33 mouse cellular contexts compared by ENCODE assay signal in genomic region chr4:102852290-102852689, GRCm38 (mm10).
DNase-seq lines count a peak whose midpoint lies in the region; ATAC-seq lines count a peak whose summit lies in the region.
"Had no signal": no experiment of that assay in that cellular context is flagged by ENCODE, and none has a peak within 500 bp of the region (broad histone marks: within the 10 kb centered on the region; RNA-seq: fewer than 3 reads in every experiment).

No protein-coding gene starts in this region.

- peak; percentile 48 for DNase-seq in heart, adult 11 months
- DNase-seq in heart, postnatal 10 days = no peak
- peak; percentile 82 for DNase-seq in brain, adult 2 months (ENCODE audit: low read depth, low spot score)
- peak; percentile 44 to 52 for DNase-seq in left cerebral cortex, adult 18-20 months (ENCODE audit: low spot score in 2 of 2)
- peak; percentile 35 for DNase-seq in right cerebral cortex, postnatal 14 days
- no peak for DNase-seq in hindbrain, embryonic 14.5 days (ENCODE audit: low spot score)
- DNase-seq in cerebellum, adult 11-12 months = no peak
- no peak for DNase-seq in embryo, embryonic 10.5 days (ENCODE audit: low spot score)
- DNase-seq: adrenal gland, postnatal 25 days; cerebellum, adult 8-10 months; cerebellum, postnatal 36 days; embryo, embryonic 11 days; gastrocnemius, adult 2 months; gastrocnemius, postnatal 36 days; heart, adult 2 months; kidney, adult 18-20 months; kidney, postnatal 36 days; layer of hippocampus, postnatal 36 days; liver, embryonic 13.5 days; lung, adult 18-20 months; retina, postnatal 1 day; spleen, adult 18-20 months; thymus, adult 18-20 months; thymus, postnatal 25 days had no signal

- ATAC-seq in hindbrain, embryonic 14.5 days (ENCODE audit: low FRiP score) = no peak
- ATAC-seq: forebrain, embryonic 15.5 days; lung, postnatal 0 days; midbrain, embryonic 13.5 days had no signal

- no peak overlapping the region for H3K4me3 ChIP-seq in hindbrain, embryonic 14.5 days (replicated peaks; ENCODE audit: low read length)
- H3K4me3 ChIP-seq: embryonic facial prominence, embryonic 12.5 days; forebrain, embryonic 15.5 days; gastrocnemius, adult 2 months; heart, adult 2 months; heart, embryonic 12.5 days; hindbrain, embryonic 15.5 days; layer of hippocampus, adult 2 months; liver, embryonic 13.5 days; midbrain, embryonic 13.5 days; neural tube, embryonic 13.5 days had no signal

- no peaks in the 10 kb centered on the region; the same call in 1 of the 2 replicates for H3K36me3 ChIP-seq in hindbrain, embryonic 14.5 days (replicated peaks; ENCODE audit: control insufficient read depth, insufficient read depth)
- H3K36me3 ChIP-seq: embryonic facial prominence, embryonic 12.5 days; forebrain, embryonic 15.5 days; heart, embryonic 12.5 days; hindbrain, embryonic 15.5 days; liver, embryonic 13.5 days; midbrain, embryonic 13.5 days had no signal

- H3K27me3 ChIP-seq in hindbrain, embryonic 14.5 days (ENCODE audit: control insufficient read depth, insufficient read depth, low read length) = no peaks in the 10 kb centered on the region
- H3K27me3 ChIP-seq: embryonic facial prominence, embryonic 12.5 days; forebrain, embryonic 15.5 days; heart, embryonic 12.5 days; hindbrain, embryonic 15.5 days; liver, embryonic 13.5 days; midbrain, embryonic 13.5 days; neural tube, embryonic 13.5 days had no signal

- no peak overlapping the region for H3K4me2 ChIP-seq in hindbrain, embryonic 14.5 days (replicated peaks)
- H3K4me2 ChIP-seq: embryonic facial prominence, embryonic 12.5 days; forebrain, embryonic 15.5 days; heart, embryonic 12.5 days; hindbrain, embryonic 15.5 days; liver, embryonic 13.5 days; midbrain, embryonic 13.5 days; neural tube, embryonic 13.5 days had no signal

- H3K4me1 ChIP-seq in hindbrain, embryonic 14.5 days (replicated peaks; ENCODE audit: control insufficient read depth, insufficient read depth, low read length) = peaks cover 13% of the 10 kb centered on the region
- H3K4me1 ChIP-seq: heart, embryonic 12.5 days; liver, embryonic 13.5 days had no signal

- intact Hi-C loops in heart, postnatal 10 days (cut with DNase I) = no loop called here

- no peak overlapping the region for H3K9ac ChIP-seq in hindbrain, embryonic 14.5 days
- H3K9ac ChIP-seq: embryonic facial prominence, embryonic 12.5 days; forebrain, embryonic 15.5 days; heart, embryonic 12.5 days; hindbrain, embryonic 15.5 days; liver, embryonic 13.5 days; midbrain, embryonic 13.5 days; neural tube, embryonic 13.5 days had no signal

- H3K27ac ChIP-seq in hindbrain, embryonic 14.5 days = no peak overlapping the region
- H3K27ac ChIP-seq: embryonic facial prominence, embryonic 12.5 days; forebrain, embryonic 15.5 days; gastrocnemius, adult 2 months; heart, adult 2 months; hindbrain, embryonic 15.5 days; layer of hippocampus, adult 2 months; liver, embryonic 13.5 days; macrophage; midbrain, embryonic 13.5 days; neural tube, embryonic 13.5 days had no signal

- no peaks in the 10 kb centered on the region for H3K9me3 ChIP-seq in hindbrain, embryonic 14.5 days (ENCODE audit: control insufficient read depth, low read length)
- H3K9me3 ChIP-seq: embryonic facial prominence, embryonic 12.5 days; forebrain, embryonic 15.5 days; heart, embryonic 12.5 days; hindbrain, embryonic 15.5 days; liver, embryonic 13.5 days; midbrain, embryonic 13.5 days; neural tube, embryonic 13.5 days had no signal

- 80% methylated on average over 3 of the region's 3 CpGs for WGBS in hindbrain, embryonic 14.5 days

Comparison
In these comparisons a context has a peak if more than half of its experiments do, and no peak if none do; other contexts are left out.
1. DNase-seq: peak in heart, adult 11 months (single experiment), brain, adult 2 months (single experiment), left cerebral cortex, adult 18-20 months (2 of 2) and right cerebral cortex, postnatal 14 days (single experiment); none in heart, postnatal 10 days (0 of 2), hindbrain, embryonic 14.5 days (single experiment), cerebellum, adult 11-12 months (single experiment) and embryo, embryonic 10.5 days (single experiment).